Mouse (Mus musculus) layer of hippocampus, adult 2 months (tissue): Measurements from ENCODE around the gene Nosip. TPM values are rescaled to one million over a fixed set of nuclear protein-coding genes. Genes with fewer than 3 reads are reported as not detected.

Source experiments
- DNase-seq, 2 experiments: peaks; one replicate each; pipeline ENCODE4 v3.0.0; 2022; ENCODE audit warnings: low spot score in 2 of 2
- H3K27ac ChIP-seq: fragments of 200-600 bp; 2 replicates; pipeline ENCODE4 v1.8.1; 2022
- H3K4me3 ChIP-seq: fragments of 200-600 bp; 2 replicates; pipeline ENCODE4 v1.8.1; 2022; ENCODE audit warnings: mild to moderate bottlenecking
- CTCF ChIP-seq: fragments of 200-600 bp; conservative IDR thresholded peaks from 2 replicates; pipeline ENCODE4 v1.8.1; 2022; ENCODE audit warnings: antibody characterized with exemption, mild to moderate bottlenecking, moderate library complexity
- total RNA-seq, 2 experiments: library from RNA; stranded (reverse); gene quantifications; 2 replicates each; pipeline ENCODE4 v1.2.3; 2021

The Nosip gene
- total RNA-seq, 2 experiments from 2014 or later: 54.2 to 57.7 TPM

GRCm38 (mm10) chr7:45040851-45041250 lies 21.4 kb upstream of the Nosip start:
- H3K4me3 ChIP-seq: no peak overlapping the region
- no peak overlapping the region for H3K27ac ChIP-seq
- DNase-seq: no peak
- TF ChIP-seq CTCF: no peak

GRCm38 (mm10) chr7:45043307-45043706 lies 18.9 kb upstream of the Nosip start:
- no peak for DNase-seq

DNA sequence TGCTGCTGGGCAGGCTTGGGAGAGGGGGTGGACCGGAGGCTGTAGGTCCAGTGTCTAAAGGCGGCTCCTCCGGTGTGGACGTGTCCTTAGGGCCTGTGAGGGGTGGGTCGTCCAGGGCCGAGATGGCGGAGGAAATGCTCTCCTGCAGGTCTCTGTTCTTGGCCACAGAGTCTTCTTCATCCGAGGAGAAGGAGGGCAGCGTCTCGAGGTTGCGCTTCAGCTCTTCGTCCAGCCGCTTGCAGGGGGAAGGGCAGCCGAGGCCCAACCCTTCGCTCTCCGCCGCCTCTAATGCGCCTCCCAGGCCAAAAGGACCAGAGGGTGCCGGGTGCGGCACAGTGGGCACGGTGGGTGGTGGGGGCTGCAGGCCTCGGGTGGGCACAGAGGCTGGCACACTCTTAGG lies 16.5 kb upstream of the Nosip start:
- H3K4me3 ChIP-seq: no peak overlapping the region
- no peak for DNase-seq
- no peak overlapping the region for H3K27ac ChIP-seq
- TF ChIP-seq CTCF: no peak

More at GRCm38 (mm10) chr7:45043307-45043706, 18.9 kb upstream of the Nosip start:
- Histone ChIP-seq H3K27ac (no peak overlapping the region), H3K4me3 (no peak overlapping the region)
- no peak for TF ChIP-seq CTCF

GRCm38 (mm10) chr7:45046853-45047350 lies 15.3 kb upstream of the Nosip start:
- H3K27ac ChIP-seq: no peak overlapping the region
- no peak for DNase-seq
- no peak for TF ChIP-seq CTCF
- H3K4me3 ChIP-seq: no peak overlapping the region

DNA sequence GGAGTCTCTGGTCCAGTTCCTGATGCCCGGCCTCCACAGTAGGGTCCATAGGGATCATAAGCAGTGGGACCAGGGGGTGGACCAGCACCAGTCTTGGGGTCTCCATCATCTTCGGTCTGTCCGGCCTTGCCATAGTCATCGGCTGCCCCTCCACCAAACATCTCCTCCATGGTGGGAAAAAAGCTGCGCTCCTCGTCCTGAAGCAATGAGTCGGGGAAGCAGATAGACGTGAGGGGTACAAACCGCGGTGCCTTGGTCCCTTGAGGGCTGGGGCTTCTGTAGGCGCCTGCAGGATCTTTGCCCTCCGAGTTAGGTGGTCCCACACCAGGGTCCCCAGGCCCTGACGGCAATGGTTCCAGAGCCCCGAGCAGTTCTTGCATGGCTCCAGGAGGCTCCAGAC lies 14.7 kb upstream of the Nosip start:
- H3K27ac ChIP-seq: no peak overlapping the region
- no peak overlapping the region for H3K4me3 ChIP-seq
- DNase-seq: no peak
- TF ChIP-seq CTCF: no peak

DNA sequence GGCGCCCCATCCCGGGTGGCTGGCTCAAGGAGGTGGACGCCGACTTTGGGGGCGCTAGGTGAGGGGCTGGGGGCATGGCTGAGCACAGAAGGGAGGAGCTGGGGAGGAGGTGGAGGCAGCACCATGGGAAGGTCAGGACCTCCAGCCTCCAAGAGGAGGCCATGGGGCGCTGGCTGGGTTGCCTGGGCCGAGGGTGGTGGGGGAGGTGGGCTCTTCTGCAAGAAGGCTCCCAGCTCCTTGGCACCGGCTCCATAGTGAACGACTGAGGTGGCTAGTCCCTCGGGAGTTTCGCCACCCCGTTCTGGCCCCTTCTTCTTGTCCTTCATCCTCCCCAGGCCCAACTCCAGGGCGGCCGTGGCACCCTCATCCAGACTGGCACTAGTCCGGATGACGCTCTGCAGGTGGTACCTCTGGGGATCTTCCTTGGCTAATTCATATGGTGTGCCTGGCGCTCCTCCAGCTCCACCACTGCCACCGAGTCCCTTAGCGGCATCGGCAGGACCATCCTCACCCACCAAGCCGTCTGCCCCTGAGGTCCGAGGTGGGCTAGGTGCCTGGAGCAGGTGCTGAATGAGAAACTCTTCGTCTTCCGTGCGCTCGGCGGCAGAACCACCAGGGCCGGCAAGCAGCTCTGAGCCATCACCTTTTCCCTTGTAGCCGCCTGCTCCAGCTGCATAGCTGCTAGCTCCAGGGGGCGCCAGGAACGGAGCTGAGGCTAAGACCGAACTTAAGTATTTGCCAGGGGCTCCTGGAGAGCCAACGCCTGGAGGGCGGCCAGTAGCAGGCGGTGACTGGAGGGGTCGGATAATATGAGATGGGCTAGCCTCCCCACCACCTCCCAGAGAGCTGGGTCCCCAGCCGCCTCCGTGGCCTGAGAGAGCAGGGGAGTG lies 14.0 kb upstream of the Nosip start:
- H3K27ac ChIP-seq: no peak overlapping the region
- TF ChIP-seq CTCF: no peak
- DNase-seq: no peak
- H3K4me3 ChIP-seq: no peak overlapping the region

DNA sequence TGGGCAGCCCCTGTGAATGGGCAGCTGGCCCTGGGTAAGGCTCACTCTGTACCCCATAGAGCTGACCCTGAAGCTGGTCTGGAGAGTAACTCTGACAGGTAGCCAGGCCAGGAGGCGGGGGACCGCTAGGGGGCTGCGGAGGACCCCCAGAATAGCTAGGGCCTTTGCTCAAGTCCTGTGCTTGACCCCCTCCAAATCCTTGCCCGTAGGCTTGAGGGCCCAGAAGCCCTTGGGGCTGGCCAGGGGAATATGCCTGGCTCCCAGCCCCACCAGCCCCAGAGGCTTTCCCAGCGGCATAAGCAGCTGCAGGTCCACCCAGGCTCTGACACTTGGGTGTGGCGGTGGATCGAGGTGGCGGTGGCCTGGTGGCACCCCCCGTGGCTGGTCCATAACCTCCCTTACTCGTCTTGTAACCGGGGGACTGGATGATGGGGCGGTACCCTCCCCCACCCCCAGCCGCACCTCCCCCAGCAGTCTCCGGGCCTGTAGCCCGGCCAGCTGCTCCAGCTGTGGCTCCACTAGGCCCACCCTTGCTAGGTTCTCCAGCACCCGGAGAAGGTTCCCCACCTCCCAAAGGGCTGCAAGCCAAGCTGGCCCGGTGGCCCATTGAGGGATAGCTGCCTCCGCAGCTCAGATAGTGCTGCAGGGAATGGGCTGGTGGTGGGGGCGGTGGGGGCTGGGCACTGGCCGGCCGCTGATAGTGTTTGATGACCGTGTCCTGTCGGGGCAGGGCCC lies 13.1 kb upstream of the Nosip start:
- no peak for DNase-seq
- no peak for TF ChIP-seq CTCF
- no peak overlapping the region for H3K27ac ChIP-seq
- no peak overlapping the region for H3K4me3 ChIP-seq

GRCm38 (mm10) chr7:45050945-45051600 lies 11.2 kb upstream of the Nosip start:
- no peak for TF ChIP-seq CTCF
- peak; percentile 64 to 84 for DNase-seq
- peak overlapping the region; percentile 99 for H3K27ac ChIP-seq
- H3K4me3 ChIP-seq: peak overlapping the region; percentile 84

GRCm38 (mm10) chr7:45051601-45051974 lies 10.6 kb upstream of the Nosip start:
- no peak for DNase-seq

GRCm38 (mm10) chr7:45052181-45052861 lies 9.9 kb upstream of the Nosip start:
- peak in 1 of 2 experiments; percentile 47 for DNase-seq
- H3K27ac ChIP-seq: peak overlapping the region; percentile 99

More at GRCm38 (mm10) chr7:45051601-45051974, 10.6 kb upstream of the Nosip start:
- H3K4me3 ChIP-seq: peak overlapping the region; percentile 84
- peak overlapping the region; percentile 99 for H3K27ac ChIP-seq
- no peak for TF ChIP-seq CTCF

DNA sequence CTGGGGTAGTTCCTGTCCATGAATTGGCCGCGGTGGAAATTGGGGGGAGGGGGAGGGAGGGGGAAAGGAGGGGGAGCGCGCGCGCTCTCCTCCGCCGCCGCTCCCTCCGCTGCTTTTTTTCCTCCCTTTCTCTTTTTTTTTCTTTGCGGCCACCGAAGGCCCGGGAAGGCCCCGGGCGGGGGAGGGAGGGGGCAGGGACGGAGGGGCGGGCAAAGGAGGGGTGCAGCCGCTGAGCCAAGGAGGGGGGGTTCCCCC lies 9.4 kb upstream of the Nosip start, which contains the start of gene Prr12:
Gene Prr12, minus strand, starts transcription at position 20 of the 255 bp plus-strand sequence.
- H3K27ac ChIP-seq: peak within 1 kb of the TSS; percentile 99
- peak within 1 kb of the TSS; percentile 84 for H3K4me3 ChIP-seq
- TF ChIP-seq CTCF: no peak
- no peak for DNase-seq

More at GRCm38 (mm10) chr7:45052181-45052861, 9.9 kb upstream of the Nosip start:
- peak overlapping the region; percentile 84 for H3K4me3 ChIP-seq
- TF ChIP-seq CTCF: no peak
